Mouse (Mus musculus) inflammation-experienced regulatory T-cells, adult 6 months (primary cell): ENCODE data around the gene Galr2. TPM values are rescaled to one million over a fixed set of nuclear protein-coding genes. Genes with fewer than 3 reads are reported as not detected.
"Not testable (repeated sequence)": the region's sequence is repeated elsewhere in the genome, so short reads cannot be mapped to it uniquely, and the experiment has no call there.

Experiments
- ATAC-seq: one replicate; pipeline ENCODE4 v1.8.0; 2017
- polyA plus RNA-seq, 3 experiments: library from polyadenylated mRNA; unstranded; fragments of 100-300 nt; shearing (Covaris generic); gene quantifications; one replicate each; pipeline ENCODE4 v1.2.1; 2017

Galr2 gene
- polyA plus RNA-seq, 3 experiments from 2014 or later = not detected

- ATAC-seq = no peak
These were observed 7.9 kb upstream of the Galr2 start for GRCm38 (mm10) chr11:116272589-116273468.

GRCm38 (mm10) chr11:116273469-116274044 lies 7.2 kb upstream of the Galr2 start:
- peak; percentile 23 for ATAC-seq

GRCm38 (mm10) chr11:116274045-116274666 lies 6.6 kb upstream of the Galr2 start, which contains the start of gene Srp68:
Gene Srp68, minus strand, starts transcription at chr11:116274217.
- ATAC-seq = peak; percentile 97

- ATAC-seq = not testable (repeated sequence)
These were observed 3.6 kb upstream of the Galr2 start for GRCm38 (mm10) chr11:116277184-116277583.

- ATAC-seq = no peak
These were observed 932 bp downstream of the Galr2 start for GRCm38 (mm10) chr11:116281671-116282070.

- ATAC-seq = no peak
These were observed 1.4 kb downstream of the Galr2 start for GRCm38 (mm10) chr11:116282089-116282488.

- ATAC-seq = no peak
These were observed 2.3 kb downstream of the Galr2 start for GRCm38 (mm10) chr11:116282912-116283521.

- no peak for ATAC-seq
These were observed 3.2 kb downstream of the Galr2 start for GRCm38 (mm10) chr11:116283982-116284381.

GRCm38 (mm10) chr11:116285770-116286191 lies 5.0 kb downstream of the Galr2 start:
- no peak for ATAC-seq

- no peak for ATAC-seq
These were observed 6.6 kb downstream of the Galr2 start for GRCm38 (mm10) chr11:116287351-116287750.

- no peak for ATAC-seq
These were observed 9.8 kb downstream of the Galr2 start for GRCm38 (mm10) chr11:116290556-116290955.

- no peak for ATAC-seq
These were observed 11.7 kb downstream of the Galr2 start for GRCm38 (mm10) chr11:116292401-116292800.

- ATAC-seq = no peak
These were observed 12.9 kb downstream of the Galr2 start for GRCm38 (mm10) chr11:116293538-116294137.

GRCm38 (mm10) chr11:116294319-116294718 lies 13.6 kb downstream of the Galr2 start:
- ATAC-seq = no peak

GRCm38 (mm10) chr11:116296191-116296734 lies 15.5 kb downstream of the Galr2 start:
- no peak for ATAC-seq

- no peak for ATAC-seq
These were observed 16.3 kb downstream of the Galr2 start for GRCm38 (mm10) chr11:116297017-116297416.

GRCm38 (mm10) chr11:116298221-116298620 lies 17.5 kb downstream of the Galr2 start:
- no peak for ATAC-seq

- no peak for ATAC-seq
These were observed 17.9 kb downstream of the Galr2 start for GRCm38 (mm10) chr11:116298621-116299020.

GRCm38 (mm10) chr11:116305423-116305822 lies 24.7 kb downstream of the Galr2 start:
- no peak for ATAC-seq

- ATAC-seq = peak; percentile 95
These were observed 25.6 kb downstream of the Galr2 start for GRCm38 (mm10) chr11:116306126-116306982.
